Mouse (Mus musculus): ENCODE data around the gene Gm6803. TPM values are rescaled to one million over a fixed set of nuclear protein-coding genes. Genes with fewer than 3 reads are reported as not detected.

Gm6803 gene
- not detected in 2 replicates for polyA plus RNA-seq (2012; rRNA removed)

GRCm38 (mm10) chr12:88018671-88019070, at the start of gene Gm6803:
Gene Gm6803 (minus strand): TSS chr12:88018771.

GRCm38 (mm10) chr12:88026704-88027103, 8.1 kb upstream of the Gm6803 start, which contains the start of gene Gm2056:
Gene Gm2056 (plus strand): TSS chr12:88027004.

GRCm38 (mm10) chr12:88011548-88011947, 7.0 kb downstream of the Gm6803 start, which contains the start of gene Gm2075:
Gene Gm2075 (plus strand): TSS chr12:88011848.

Other genes starting within 250 kb of the Gm6803 start
- not detected in 2 replicates for gene Gm21319, start 243.0 kb downstream of the Gm6803 start, polyA plus RNA-seq (2012; rRNA removed)
- not detected in 2 replicates for gene Gm21936, start 223.3 kb downstream of the Gm6803 start, polyA plus RNA-seq (2012; rRNA removed)
- gene BB287469, start 202.2 kb downstream of the Gm6803 start, polyA plus RNA-seq (2012; rRNA removed): not detected in 2 replicates
- not detected in 2 replicates for gene Gm2001, start 176.4 kb downstream of the Gm6803 start, polyA plus RNA-seq (2012; rRNA removed)
- gene Gm2016, start 144.7 kb downstream of the Gm6803 start, polyA plus RNA-seq (2012; rRNA removed): not detected in 2 replicates
- not detected in 2 replicates for gene Gm2022, start 123.4 kb downstream of the Gm6803 start, polyA plus RNA-seq (2012; rRNA removed)
- not detected in 2 replicates for gene Gm2035, start 98.9 kb downstream of the Gm6803 start, polyA plus RNA-seq (2012; rRNA removed)
- not detected in 2 replicates for gene Gm2042, start 64.7 kb downstream of the Gm6803 start, polyA plus RNA-seq (2012; rRNA removed)
- gene Gm2075, start 6.9 kb downstream of the Gm6803 start, polyA plus RNA-seq (2012; rRNA removed): not detected in 2 replicates
- not detected in 2 replicates for gene Gm2056, start 8.2 kb upstream of the Gm6803 start, polyA plus RNA-seq (2012; rRNA removed)
- not detected in 2 replicates for gene Gm16368, start 64.9 kb upstream of the Gm6803 start, polyA plus RNA-seq (2012; rRNA removed)
- gene Gm10436, start 163.3 kb upstream of the Gm6803 start, polyA plus RNA-seq (2012; rRNA removed): not detected in 2 replicates
- gene Gm8332, start 231.3 kb upstream of the Gm6803 start, polyA plus RNA-seq (2012; rRNA removed): not detected in 2 replicates

Data from liver, embryonic 14 days (tissue).